Mouse (Mus musculus): Measurements from ENCODE around the gene Tmed5. TPM values are rescaled to one million over a fixed set of nuclear protein-coding genes. Genes with fewer than 3 reads are reported as not detected.

Gene Tmed5
- total and polyA plus RNA-seq, 2 experiments, result 104 to 109 TPM

- TF ChIP-seq CTCF (IDR thresholded peaks at IDR 0.05; ENCODE audit: low read depth, low read length), result 0 out of 2 replicates have a peak, but pooled peaks have one; percentile 13
- peak; percentile 76 for TF ChIP-seq POLR2A (IDR thresholded peaks at IDR 0.05; ENCODE audit: extremely low read depth, insufficient read depth, low read length)
- no peaks in the 10 kb centered on the region for H3K27me3 ChIP-seq (ENCODE audit: control insufficient read depth, insufficient read depth, low read length)
- peaks cover 10% of the 10 kb centered on the region; the same call in 1 of the 2 replicates for H3K79me2 ChIP-seq (ENCODE audit: control insufficient read depth, insufficient read depth, low read length)
- H3K4me3 ChIP-seq (ENCODE audit: insufficient read depth, low read depth, low read length), result peak within 1 kb of the TSS; percentile 91
- H3K36me3 ChIP-seq (ENCODE audit: control insufficient read depth, insufficient read depth, low read length), result peaks cover 6% of the 10 kb centered on the region
- WGBS, result under 1% methylated on average over 59 of the region's 59 CpGs
- peak; percentile 91 for DNase-seq (ENCODE audit: extremely low read depth, low read depth, low spot score)
- peak within 1 kb of the TSS; percentile 47 for H3K27ac ChIP-seq (replicated peaks; ENCODE audit: insufficient read depth, low read depth, low read length)
- peak within 1 kb of the TSS; percentile 89 for H3K9ac ChIP-seq (ENCODE audit: low read depth, low read length)
- H3K4me1 ChIP-seq (ENCODE audit: control insufficient read depth, insufficient read depth, low read length), result no peaks in the 10 kb centered on the region
Measured at GRCm38 (mm10) chr5:108065465-108066411, 66.7 kb downstream of the Tmed5 start, which contains the start of gene Mtf2. Gene Mtf2 (plus strand): TSS chr5:108065674.

GRCm38 (mm10) chr5:108060413-108060812, 72.0 kb downstream of the Tmed5 start:
- WGBS, result 88% methylated on average over 9 of the region's 9 CpGs
- H3K4me3 ChIP-seq (ENCODE audit: insufficient read depth, low read depth, low read length), result no peak overlapping the region
- H3K36me3 ChIP-seq (ENCODE audit: control insufficient read depth, insufficient read depth, low read length), result no peaks in the 10 kb centered on the region
- H3K9ac ChIP-seq (ENCODE audit: low read depth, low read length), result no peak overlapping the region
- no peaks in the 10 kb centered on the region for H3K79me2 ChIP-seq (ENCODE audit: control insufficient read depth, insufficient read depth, low read length)
- TF ChIP-seq CTCF (IDR thresholded peaks at IDR 0.05; ENCODE audit: low read depth, low read length), result no peak
- no peak for TF ChIP-seq POLR2A (IDR thresholded peaks at IDR 0.05; ENCODE audit: extremely low read depth, insufficient read depth, low read length)
- no peak overlapping the region for H3K27ac ChIP-seq (replicated peaks; ENCODE audit: insufficient read depth, low read depth, low read length)
- H3K27me3 ChIP-seq (ENCODE audit: control insufficient read depth, insufficient read depth, low read length), result no peaks in the 10 kb centered on the region
- no peaks in the 10 kb centered on the region for H3K4me1 ChIP-seq (ENCODE audit: control insufficient read depth, insufficient read depth, low read length)
- DNase-seq (ENCODE audit: extremely low read depth, low read depth, low spot score), result no peak

Other genes with a start within 250 kb of the Tmed5 start
- gene Rpl5, start 232.1 kb downstream of the Tmed5 start, total RNA-seq (2014; rRNA removed), result 103 and 148 TPM in 2 replicates
- 5.9 and 12.7 TPM in 2 replicates for gene Rpl5, start 232.1 kb downstream of the Tmed5 start, polyA plus RNA-seq (2012; rRNA removed)
- 3.9 and 5.3 TPM in 2 replicates for gene Fam69a, start 145.5 kb downstream of the Tmed5 start, total RNA-seq (2014; rRNA removed)
- 0.97 and 1.4 TPM in 2 replicates for gene Fam69a, start 145.5 kb downstream of the Tmed5 start, polyA plus RNA-seq (2012; rRNA removed)
- gene Mtf2, start 66.9 kb downstream of the Tmed5 start, total RNA-seq (2014; rRNA removed), result 8.2 and 9.8 TPM in 2 replicates
- 3.1 and 4.3 TPM in 2 replicates for gene Mtf2, start 66.9 kb downstream of the Tmed5 start, polyA plus RNA-seq (2012; rRNA removed)
- gene Ccdc18, start 255 bp upstream of the Tmed5 start, total RNA-seq (2014; rRNA removed), result 0.18 and 0.87 TPM in 2 replicates
- 0.06 TPM in 1 of 2 replicates, not detected in the other for gene Ccdc18, start 255 bp upstream of the Tmed5 start, polyA plus RNA-seq (2012; rRNA removed)
- 11.3 and 13.0 TPM in 2 replicates for gene Dr1, start 136.3 kb upstream of the Tmed5 start, total RNA-seq (2014; rRNA removed)
- gene Dr1, start 136.3 kb upstream of the Tmed5 start, polyA plus RNA-seq (2012; rRNA removed), result 9.6 and 9.8 TPM in 2 replicates
- 10.8 and 11.7 TPM in 2 replicates for gene Pigg, start 180.0 kb upstream of the Tmed5 start, total RNA-seq (2014; rRNA removed)
- gene Pigg, start 180.0 kb upstream of the Tmed5 start, polyA plus RNA-seq (2012; rRNA removed), result 4.9 and 5.6 TPM in 2 replicates
- gene Gm42517, start 235.3 kb upstream of the Tmed5 start, total RNA-seq (2014; rRNA removed), result not detected in 2 replicates
- 0.06 TPM in 1 of 2 replicates, not detected in the other for gene Gm42517, start 235.3 kb upstream of the Tmed5 start, polyA plus RNA-seq (2012; rRNA removed)